Mouse (Mus musculus) midbrain, embryonic 14.5 days (tissue): ENCODE results near the gene Dok4. TPM values are rescaled to one million over a fixed set of nuclear protein-coding genes. Genes with fewer than 3 reads are reported as not detected.

Experiments used
- ATAC-seq: fragments of 200-750 bp; cut with Nextera tagmentation; 2 replicates; pipeline ENCODE4 v1.8.0; 2017; ENCODE audit warnings: moderate number of reproducible peaks, moderate library complexity; ENCODE audit not compliant: low FRiP score, low TSS enrichment
- DNase-seq: peaks from one replicate; pipeline ENCODE4 v3.0.0-alpha.2; 2015
- H3K27ac ChIP-seq: fragments of 300-500 bp; sonication (generic); replicated peaks from 2 replicates; pipeline ENCODE4 v1.5.1; 2014; ENCODE audit warnings: mild to moderate bottlenecking, low read depth, low read length, moderate library complexity
- H3K27me3 ChIP-seq: fragments of 300-500 bp; sonication (generic); 2 replicates; pipeline ENCODE4 v1.6.1; 2014; ENCODE audit warnings: low read length, control low read depth, mixed read lengths; ENCODE audit not compliant: control insufficient read depth, insufficient read depth
- H3K36me3 ChIP-seq: fragments of 300-500 bp; sonication (generic); 2 replicates; pipeline ENCODE4 v1.6.1; 2014; ENCODE audit warnings: low read length, control low read depth; ENCODE audit not compliant: control insufficient read depth, insufficient read depth
- H3K4me1 ChIP-seq: fragments of 300-500 bp; sonication (generic); 2 replicates; pipeline ENCODE4 v1.6.1; 2014; ENCODE audit warnings: mild to moderate bottlenecking, antibody characterized with exemption, low read length, control low read depth; ENCODE audit not compliant: control insufficient read depth, insufficient read depth
- H3K4me2 ChIP-seq: fragments of 300-500 bp; sonication (generic); 2 replicates; pipeline ENCODE4 v1.6.1; 2014; ENCODE audit warnings: mild to moderate bottlenecking, low read length, moderate library complexity
- H3K4me3 ChIP-seq: fragments of 300-500 bp; sonication (generic); replicated peaks from 2 replicates; pipeline ENCODE4 v1.5.1; 2014; ENCODE audit warnings: low read depth, low read length
- H3K9ac ChIP-seq: fragments of 300-500 bp; sonication (generic); replicated peaks from 2 replicates; pipeline ENCODE4 v1.6.1; 2014; ENCODE audit warnings: mild to moderate bottlenecking, low read length, moderate library complexity
- H3K9me3 ChIP-seq: fragments of 300-500 bp; sonication (generic); 2 replicates; pipeline ENCODE4 v1.6.1; 2016; ENCODE audit warnings: low read length, control low read depth, mixed read lengths; ENCODE audit not compliant: control insufficient read depth
- WGBS: fragments of 180-500 bp; shearing (Covaris S2); extraction: QIAGEN DNeasy Blood & Tissue Kit; methylation state at CpG from one replicate; pipeline ENCODE4 v1.1.7; 2014; 5-methylcytosine and 5-hydroxymethylcytosine counted together
- polyA plus RNA-seq: library from polyadenylated mRNA; unstranded; fragments of >200 nt; fragmentation: Nextera tagmentation; extraction: Ambion mirVana; gene quantifications from 2 replicates; pipeline ENCODE4 v1.2.1, GENCODE M21; 2014

Gene Dok4
- polyA plus RNA-seq, 1 experiment from 2014 or later: 65.0 TPM

DNA sequence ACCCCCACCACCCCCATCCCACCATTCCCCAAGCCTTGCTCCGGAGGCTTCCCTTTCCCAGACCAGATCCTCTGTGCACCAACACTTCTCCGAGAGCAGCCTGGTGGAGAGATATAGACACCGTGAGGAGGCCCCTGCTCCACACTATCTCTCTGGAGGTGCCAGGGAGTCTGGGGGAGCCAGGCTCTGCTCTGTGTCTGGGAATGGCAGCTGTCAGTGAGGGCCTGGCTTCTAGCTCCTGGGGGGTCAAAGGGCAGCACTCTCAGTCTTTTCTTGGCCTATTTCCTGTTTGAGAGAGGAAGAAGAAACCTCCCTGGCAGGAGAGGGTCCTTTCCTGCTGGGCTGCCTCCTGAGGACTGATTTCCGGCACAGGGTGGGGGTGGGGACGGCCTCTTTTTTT, 24.9 kb upstream of the Dok4 start:
- H3K27ac ChIP-seq: no peak overlapping the region
- ATAC-seq (no peak), DNase-seq (no peak)
- no peak overlapping the region for H3K9ac ChIP-seq
- WGBS: 25% methylated on average over 5 of the region's 5 CpGs
- H3K9me3 ChIP-seq: no peaks in the 10 kb centered on the region
- no peaks in the 10 kb centered on the region for H3K27me3 ChIP-seq
- H3K36me3 ChIP-seq: no peaks in the 10 kb centered on the region
- H3K4me3 ChIP-seq: no peak overlapping the region
- H3K4me1 ChIP-seq: no peaks in the 10 kb centered on the region
- H3K4me2 ChIP-seq: no peak overlapping the region

DNA sequence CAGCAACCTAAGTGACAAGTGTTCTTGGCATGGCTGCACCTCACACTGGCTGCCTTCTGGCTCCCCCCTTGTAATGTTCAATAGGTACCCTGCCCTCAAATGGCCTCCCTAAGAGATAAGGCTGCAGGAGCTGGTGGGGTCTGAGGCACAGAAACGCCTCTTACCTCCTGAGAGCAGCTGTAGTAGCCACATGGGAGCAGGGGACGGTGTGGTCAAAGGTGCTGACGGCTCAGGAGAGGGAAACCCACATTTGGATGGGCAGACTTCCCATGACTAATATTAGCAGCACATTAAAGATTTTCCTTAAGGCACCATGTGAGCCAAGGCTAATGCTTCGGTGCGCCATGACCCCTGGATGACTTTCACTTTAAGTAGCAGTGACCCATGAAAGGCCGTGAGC, 24.5 kb upstream of the Dok4 start:
- H3K36me3 ChIP-seq: no peaks in the 10 kb centered on the region
- no peak for ATAC-seq
- no peak for DNase-seq
- H3K9me3 ChIP-seq: no peaks in the 10 kb centered on the region
- H3K9ac ChIP-seq: no peak overlapping the region
- no peak overlapping the region for H3K4me3 ChIP-seq
- no peaks in the 10 kb centered on the region for H3K4me1 ChIP-seq
- no peak overlapping the region for H3K27ac ChIP-seq
- H3K27me3 ChIP-seq: no peaks in the 10 kb centered on the region
- WGBS: 13% methylated on average over 6 of the region's 6 CpGs
- H3K4me2 ChIP-seq: no peak overlapping the region

DNA sequence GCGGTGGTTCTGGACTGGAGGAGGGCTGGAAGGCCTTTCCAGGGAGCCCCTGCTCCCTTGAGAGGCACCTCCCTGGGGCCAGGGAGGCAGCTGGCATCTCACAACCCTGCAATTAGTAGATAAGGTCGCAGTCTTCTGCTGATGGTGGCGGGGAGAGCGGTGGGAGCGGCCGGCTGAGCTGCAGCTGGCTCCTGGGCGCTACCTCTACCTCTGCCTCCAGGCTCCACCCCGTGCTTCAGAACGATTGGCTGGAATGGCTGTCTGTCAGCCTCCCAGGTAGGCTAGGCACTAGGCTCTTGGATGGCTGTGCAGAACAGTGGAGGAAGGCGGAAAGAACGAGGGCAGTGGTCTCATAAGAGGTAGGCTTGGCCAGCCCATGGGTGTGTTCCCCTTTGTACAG, 23.1 kb upstream of the Dok4 start:
- no peak overlapping the region for H3K4me2 ChIP-seq
- no peaks in the 10 kb centered on the region for H3K36me3 ChIP-seq
- H3K4me1 ChIP-seq: no peaks in the 10 kb centered on the region
- no peak overlapping the region for H3K4me3 ChIP-seq
- no peak overlapping the region for H3K9ac ChIP-seq
- H3K27ac ChIP-seq: no peak overlapping the region
- no peaks in the 10 kb centered on the region for H3K9me3 ChIP-seq
- no peaks in the 10 kb centered on the region for H3K27me3 ChIP-seq
- peak; percentile 45 for DNase-seq
- 19% methylated on average over 11 of the region's 11 CpGs for WGBS
- ATAC-seq: no peak

DNA sequence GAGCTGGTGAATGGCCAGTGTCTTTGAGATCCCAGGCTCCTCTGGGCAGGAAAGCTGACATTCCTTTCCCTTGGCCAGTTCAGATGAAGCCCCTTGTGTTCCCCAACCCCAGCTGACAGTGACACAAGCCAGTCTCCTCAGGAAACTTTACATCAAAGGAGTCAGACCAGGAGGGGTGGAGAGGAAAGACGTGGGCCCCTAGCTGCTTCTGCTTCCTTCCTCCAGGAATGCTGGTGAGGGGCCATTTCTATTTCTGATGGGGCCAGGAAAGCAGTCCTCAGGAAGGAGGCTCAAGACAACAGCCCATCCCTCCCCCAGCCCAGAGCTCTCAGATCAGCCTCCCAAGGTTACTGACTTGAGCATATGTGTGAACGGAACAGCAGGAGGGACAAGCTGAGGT, 16.8 kb upstream of the Dok4 start:
- no peak overlapping the region for H3K27ac ChIP-seq
- no peak overlapping the region for H3K9ac ChIP-seq
- no peak overlapping the region for H3K4me3 ChIP-seq
- DNase-seq (no peak), ATAC-seq (no peak)
- no peaks in the 10 kb centered on the region for H3K27me3 ChIP-seq
- no peak overlapping the region for H3K4me2 ChIP-seq
- no peaks in the 10 kb centered on the region for H3K9me3 ChIP-seq
- WGBS: 56% methylated on average over 2 of the region's 2 CpGs
- H3K36me3 ChIP-seq: no peaks in the 10 kb centered on the region
- no peaks in the 10 kb centered on the region for H3K4me1 ChIP-seq

DNA sequence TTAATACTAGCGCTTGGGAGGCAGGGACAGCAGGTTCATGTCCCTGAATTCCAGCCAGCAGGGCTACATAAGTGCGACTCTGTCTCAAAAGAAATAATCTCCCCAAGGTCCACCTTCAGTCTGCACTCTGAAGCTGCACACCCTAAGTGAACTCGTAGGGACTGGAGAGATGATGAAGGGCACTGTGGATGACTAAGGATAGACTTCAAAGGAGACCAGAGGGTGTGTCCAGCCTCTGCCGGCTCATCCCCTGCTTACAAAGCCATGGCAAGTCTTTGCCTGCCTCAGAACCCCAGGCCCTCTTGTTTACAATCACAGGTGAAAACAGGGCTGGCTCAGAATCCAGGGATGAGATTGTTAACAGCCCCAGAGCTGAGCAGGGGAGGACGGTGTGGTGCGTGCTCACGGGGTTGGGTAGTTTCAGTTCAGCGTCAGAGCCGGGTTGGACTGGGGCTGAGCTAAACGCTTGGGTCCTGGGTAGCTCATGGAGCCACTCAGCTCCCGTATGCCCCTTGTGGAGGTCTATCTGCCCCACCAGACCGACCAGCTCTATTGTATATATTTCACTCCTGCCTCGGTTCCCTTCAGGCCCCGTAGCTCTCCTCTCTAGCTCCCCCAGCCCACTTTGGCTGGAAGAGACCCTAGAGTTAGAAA, 12.4 kb upstream of the Dok4 start:
- Histone ChIP-seq H3K27ac (no peak overlapping the region), H3K4me1 (no peaks in the 10 kb centered on the region), H3K9me3 (no peaks in the 10 kb centered on the region), H3K4me2 (no peak overlapping the region), H3K9ac (no peak overlapping the region), H3K27me3 (no peaks in the 10 kb centered on the region), H3K36me3 (no peaks in the 10 kb centered on the region), H3K4me3 (no peak overlapping the region)
- 35% methylated on average over 14 of the region's 14 CpGs for WGBS
- ATAC-seq (no peak), DNase-seq (no peak)

DNA sequence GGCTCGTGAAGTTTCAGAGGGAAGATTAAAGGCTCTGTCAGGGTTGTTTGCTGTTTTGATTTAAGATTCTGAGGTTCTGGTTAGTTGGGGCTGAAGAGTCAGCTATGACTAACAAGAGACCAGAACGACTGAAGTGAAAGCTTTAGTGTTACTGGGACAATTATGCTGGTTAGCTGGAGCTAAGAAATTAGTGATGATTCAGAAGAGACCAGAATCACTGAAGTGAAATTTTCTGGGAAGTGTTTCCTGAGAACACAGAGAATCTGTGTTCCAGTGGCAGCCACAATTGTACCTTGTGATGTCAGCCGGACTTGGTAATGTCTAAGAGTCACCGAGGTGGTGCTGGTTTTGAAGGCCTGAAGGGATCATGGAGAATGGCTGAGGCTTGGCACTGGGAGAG, 4.6 kb upstream of the Dok4 start:
- no peak for ATAC-seq
- no peak overlapping the region for H3K4me3 ChIP-seq
- H3K4me2 ChIP-seq: no peak overlapping the region
- DNase-seq: no peak
- WGBS: 81% methylated on average over 4 of the region's 4 CpGs
- H3K9me3 ChIP-seq: no peaks in the 10 kb centered on the region
- H3K27ac ChIP-seq: no peak overlapping the region
- no peaks in the 10 kb centered on the region for H3K36me3 ChIP-seq
- no peak overlapping the region for H3K9ac ChIP-seq
- peaks cover 4% of the 10 kb centered on the region; the same call in 1 of the 2 replicates for H3K4me1 ChIP-seq
- no peaks in the 10 kb centered on the region for H3K27me3 ChIP-seq

DNA sequence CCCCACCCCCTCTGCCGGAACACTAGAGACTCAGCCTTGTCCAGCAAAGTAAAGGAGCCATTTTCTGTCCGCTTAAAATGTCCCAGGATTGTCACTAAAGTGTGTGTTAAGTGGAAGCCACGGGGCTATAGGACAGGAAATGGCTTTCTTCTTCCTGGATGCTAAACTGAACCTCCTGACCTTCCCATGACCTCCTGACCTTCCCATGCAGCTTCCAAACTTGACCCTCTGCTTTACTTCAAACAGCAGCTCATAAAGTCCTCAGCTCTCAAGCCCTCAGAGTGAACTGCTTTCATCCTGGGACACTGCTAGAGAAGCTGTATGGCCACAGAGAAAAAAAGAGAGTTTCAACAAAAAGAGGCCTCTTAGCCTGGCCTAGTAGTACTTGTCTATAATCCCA, 690 bp upstream of the Dok4 start:
- H3K4me2 ChIP-seq: peak overlapping the region; percentile 97
- H3K9me3 ChIP-seq: no peaks in the 10 kb centered on the region
- ATAC-seq: no peak
- H3K36me3 ChIP-seq: no peaks in the 10 kb centered on the region
- peaks cover 15% of the 10 kb centered on the region; the same call in 1 of the 2 replicates for H3K4me1 ChIP-seq
- DNase-seq: no peak
- H3K27me3 ChIP-seq: peaks cover 12% of the 10 kb centered on the region
- no peak overlapping the region for H3K27ac ChIP-seq
- no peak overlapping the region for H3K9ac ChIP-seq
- WGBS: 52% methylated on average over 3 of the region's 3 CpGs
- no peak overlapping the region for H3K4me3 ChIP-seq

DNA sequence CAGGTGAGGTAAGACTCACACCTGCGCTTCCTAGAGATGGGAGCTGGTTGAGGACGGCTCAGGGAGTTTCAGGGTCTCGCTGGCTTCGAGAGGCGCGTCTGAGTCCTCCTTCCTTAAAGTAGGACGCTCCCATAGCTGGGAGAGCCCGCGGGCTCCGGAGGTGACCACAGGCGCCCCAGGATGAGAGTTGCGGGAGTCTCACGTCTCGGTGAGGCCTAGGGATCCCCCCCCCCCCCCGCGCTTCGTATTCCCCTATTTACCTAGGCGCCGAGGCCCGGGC, 319 bp downstream of the Dok4 start:
- no peak for DNase-seq
- no peak for ATAC-seq
- H3K9me3 ChIP-seq: no peaks in the 10 kb centered on the region
- H3K4me1 ChIP-seq: peaks cover 23% of the 10 kb centered on the region
- no peaks in the 10 kb centered on the region for H3K36me3 ChIP-seq
- H3K4me2 ChIP-seq: peak overlapping the region; percentile 97
- WGBS: under 1% methylated on average over 16 of the region's 20 CpGs
- peaks cover 12% of the 10 kb centered on the region for H3K27me3 ChIP-seq
- peak overlapping the region; percentile 60 for H3K9ac ChIP-seq
- H3K27ac ChIP-seq: no peak overlapping the region
- H3K4me3 ChIP-seq: peak overlapping the region; percentile 55

DNA sequence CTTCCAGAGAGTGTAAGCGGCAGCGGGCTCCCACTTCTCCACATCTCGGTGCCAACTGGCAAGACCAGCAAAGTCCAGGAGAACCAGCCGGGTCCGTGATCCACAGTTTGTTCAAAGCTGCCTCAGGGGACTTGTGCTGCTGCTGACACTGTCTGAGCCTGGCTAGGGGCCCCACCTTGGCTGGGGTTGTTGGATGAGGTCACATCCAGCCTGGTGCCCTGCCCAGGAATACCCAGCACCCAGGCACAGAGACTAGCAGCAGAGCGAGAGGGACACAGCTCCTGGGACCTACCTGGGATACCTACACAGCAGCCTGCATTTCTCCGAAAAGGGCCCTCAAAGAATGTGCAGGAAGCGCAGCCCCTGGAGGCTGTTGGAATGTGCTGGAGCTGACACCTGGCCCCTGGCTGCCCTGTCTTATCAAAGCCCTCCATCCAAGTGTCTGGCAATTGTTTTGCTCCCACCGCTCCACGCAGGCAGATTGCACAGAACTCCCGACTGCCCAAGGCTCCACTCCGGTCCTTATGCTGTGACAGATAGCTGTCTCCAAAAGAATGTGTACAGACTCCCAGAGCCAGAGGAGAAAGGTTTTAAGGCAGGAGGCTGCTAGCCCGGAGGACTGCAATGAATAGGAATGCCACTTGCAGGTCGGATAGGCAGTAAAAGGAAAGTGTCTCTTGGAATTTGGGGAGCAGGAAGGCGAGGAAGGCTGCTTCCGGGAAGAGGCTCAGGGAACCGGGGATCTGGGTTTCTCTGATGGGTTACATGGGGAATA, 847 bp downstream of the Dok4 start:
- WGBS: 20% methylated on average over 17 of the region's 17 CpGs

More for the DNA sequence above, 847 bp downstream of the Dok4 start:
- Histone ChIP-seq H3K4me1 (peaks cover 23% of the 10 kb centered on the region), H3K9ac (peak overlapping the region; percentile 60; the same call in 1 of the 2 replicates), H3K27ac (no peak overlapping the region), H3K4me2 (peak overlapping the region; percentile 97), H3K9me3 (no peaks in the 10 kb centered on the region), H3K36me3 (no peaks in the 10 kb centered on the region), H3K4me3 (peak overlapping the region; percentile 55), H3K27me3 (peaks cover 12% of the 10 kb centered on the region)
- DNase-seq (peak; percentile 29), ATAC-seq (no peak)
